Mouse (Mus musculus): ENCODE measurements around the gene Nek2. TPM values are rescaled to one million over a fixed set of nuclear protein-coding genes. Genes with fewer than 3 reads are reported as not detected.

Gene Nek2
- 1 to 10 TPM; 1.2 to 1.3 TPM for total RNA-seq (2021)
- long read RNA-seq, partial matches to known transcripts: 0 of 1 reads
- long read RNA-seq, other reads (novel, unspliced or antisense): 1 of 1 reads

GRCm38 (mm10) chr1:191821326-191822091, at the start of gene Nek2:
Gene Nek2, plus strand, starts transcription at chr1:191821444.
- peak; percentile 96 to 99 for DNase-seq (ENCODE audit: low spot score in 2 of 2)

GRCm38 (mm10) chr1:191774106-191774505, 47.1 kb upstream of the Nek2 start:
- no peak for DNase-seq (ENCODE audit: low spot score in 2 of 2)

GRCm38 (mm10) chr1:191775116-191775515, 46.1 kb upstream of the Nek2 start:
- no peak for DNase-seq (ENCODE audit: low spot score in 2 of 2)

GRCm38 (mm10) chr1:191777521-191777920, 43.7 kb upstream of the Nek2 start:
- DNase-seq (ENCODE audit: low spot score in 2 of 2): no peak

GRCm38 (mm10) chr1:191780470-191780869, 40.8 kb upstream of the Nek2 start:
- DNase-seq (ENCODE audit: low spot score in 2 of 2): no peak

GRCm38 (mm10) chr1:191785108-191785507, 36.1 kb upstream of the Nek2 start:
- peak in 1 of 2 experiments; percentile 44 for DNase-seq (ENCODE audit: low spot score in 2 of 2)

- no peak for DNase-seq (ENCODE audit: low spot score in 2 of 2)
Measured at GRCm38 (mm10) chr1:191786255-191786654, 35.0 kb upstream of the Nek2 start.

- peak in 1 of 2 experiments; percentile 37 for DNase-seq (ENCODE audit: low spot score in 2 of 2)
Measured at GRCm38 (mm10) chr1:191787379-191787778, 33.9 kb upstream of the Nek2 start.

- DNase-seq (ENCODE audit: low spot score in 2 of 2): no peak
Measured at GRCm38 (mm10) chr1:191792991-191793390, 28.3 kb upstream of the Nek2 start.

- DNase-seq (ENCODE audit: low spot score in 2 of 2): no peak
Measured at GRCm38 (mm10) chr1:191793888-191794532, 27.2 kb upstream of the Nek2 start.

- no peak for DNase-seq (ENCODE audit: low spot score in 2 of 2)
Measured at GRCm38 (mm10) chr1:191796238-191796896, 24.9 kb upstream of the Nek2 start.

GRCm38 (mm10) chr1:191802093-191802819, 19.0 kb upstream of the Nek2 start:
- no peak for DNase-seq (ENCODE audit: low spot score in 2 of 2)

GRCm38 (mm10) chr1:191802820-191803655, 18.2 kb upstream of the Nek2 start:
- DNase-seq (ENCODE audit: low spot score in 2 of 2): peak; percentile 43 to 73

- no peak for DNase-seq (ENCODE audit: low spot score in 2 of 2)
Measured at GRCm38 (mm10) chr1:191804747-191805146, 16.5 kb upstream of the Nek2 start.

GRCm38 (mm10) chr1:191805788-191806187, 15.5 kb upstream of the Nek2 start:
- DNase-seq (ENCODE audit: low spot score in 2 of 2): no peak

- DNase-seq (ENCODE audit: low spot score in 2 of 2): no peak
Measured at GRCm38 (mm10) chr1:191806740-191807139, 14.5 kb upstream of the Nek2 start.

GRCm38 (mm10) chr1:191807979-191808378, 13.3 kb upstream of the Nek2 start:
- no peak for DNase-seq (ENCODE audit: low spot score in 2 of 2)

GRCm38 (mm10) chr1:191808688-191809223, 12.5 kb upstream of the Nek2 start:
- peak; percentile 24 to 68 for DNase-seq (ENCODE audit: low spot score in 2 of 2)

- no peak for DNase-seq (ENCODE audit: low spot score in 2 of 2)
Measured at GRCm38 (mm10) chr1:191811774-191812173, 9.5 kb upstream of the Nek2 start.
